Mouse (Mus musculus) brain, embryonic 14.5 days (tissue): Measurements from ENCODE around the gene Vwa3b.

ENCODE experiments used
- CTCF ChIP-seq: fragments of 200-500 bp; IDR thresholded peaks from 2 replicates; pipeline ENCODE4 v1.5.1; 2012; ENCODE audit warnings: inconsistent platforms, mild to moderate bottlenecking, moderate library complexity, borderline replicate concordance; ENCODE audit not compliant: insufficient read depth, insufficient read length; ENCODE audit errors: extremely low read depth
- POLR2A ChIP-seq: fragments of 200-500 bp; IDR thresholded peaks from 2 replicates; pipeline ENCODE4 v1.6.1; 2012; ENCODE audit warnings: mild to moderate bottlenecking, inconsistent platforms, borderline replicate concordance; ENCODE audit not compliant: poor library complexity, insufficient read depth, insufficient read length, severe bottlenecking; ENCODE audit errors: extremely low read depth

- TF ChIP-seq CTCF (no peak), POLR2A (no peak)
These were observed 12.7 kb upstream of the Vwa3b start for GRCm38 (mm10) chr1:37013687-37014086.
